Mouse (Mus musculus) lung, embryonic 14.5 days (tissue): ENCODE data around the gene Cysrt1. TPM values are rescaled to one million over a fixed set of nuclear protein-coding genes. Genes with fewer than 3 reads are reported as not detected.

Experiments used
- ATAC-seq: fragments of 200-750 bp; cut with Nextera tagmentation; 2 replicates; pipeline ENCODE4 v1.8.0; 2017; ENCODE audit warnings: mild to moderate bottlenecking, moderate TSS enrichment, moderate library complexity; ENCODE audit not compliant: insufficient read depth
- DNase-seq: peaks from one replicate; pipeline ENCODE4 v3.0.0-alpha.2; 2015
- H3K27ac ChIP-seq: fragments of 300-500 bp; sonication (generic); 2 replicates; pipeline ENCODE4 v1.5.1; 2014; ENCODE audit warnings: low read depth, mild to moderate bottlenecking, moderate library complexity
- H3K27me3 ChIP-seq: fragments of 300-500 bp; sonication (generic); 2 replicates; pipeline ENCODE4 v1.6.1; 2014; ENCODE audit warnings: low read length, control low read depth; ENCODE audit not compliant: insufficient read depth
- H3K36me3 ChIP-seq: fragments of 300-500 bp; sonication (generic); 2 replicates; pipeline ENCODE4 v1.6.1; 2014; ENCODE audit warnings: control low read depth; ENCODE audit not compliant: insufficient read depth
- H3K4me1 ChIP-seq: fragments of 300-500 bp; sonication (generic); 2 replicates; pipeline ENCODE4 v1.6.1; 2014; ENCODE audit warnings: antibody characterized with exemption, control low read depth; ENCODE audit not compliant: insufficient read depth
- H3K4me2 ChIP-seq: fragments of 300-500 bp; sonication (generic); 2 replicates; pipeline ENCODE4 v1.6.1; 2014; ENCODE audit warnings: mild to moderate bottlenecking
- H3K4me3 ChIP-seq: fragments of 300-500 bp; sonication (generic); 2 replicates; pipeline ENCODE4 v1.5.1; 2014; ENCODE audit warnings: low read depth, low read length
- H3K9ac ChIP-seq: fragments of 300-500 bp; sonication (generic); 2 replicates; pipeline ENCODE4 v1.6.1; 2014
- H3K9me3 ChIP-seq: fragments of 300-500 bp; sonication (generic); 2 replicates; pipeline ENCODE4 v1.6.1; 2016; ENCODE audit warnings: low read depth, low read length, control low read depth
- CTCF ChIP-seq: IDR thresholded peaks from 2 replicates; pipeline ENCODE4 v1.5.1; 2016; ENCODE audit warnings: antibody characterized with exemption, low read depth
- WGBS: fragments of 180-500 bp; shearing (Covaris S2); extraction: QIAGEN DNeasy Blood & Tissue Kit; methylation state at CpG from one replicate; pipeline ENCODE4 v1.1.7; 2014; 5-methylcytosine and 5-hydroxymethylcytosine counted together
- polyA plus RNA-seq: library from polyadenylated mRNA; unstranded; fragments of >200 nt; fragmentation: Nextera tagmentation; extraction: Ambion mirVana; gene quantifications from 2 replicates; pipeline ENCODE4 v1.2.1, GENCODE M21; 2014

The Cysrt1 gene
- polyA plus RNA-seq, 1 experiment from 2014 or later = not detected

- H3K27me3 ChIP-seq = peaks cover 23% of the 10 kb centered on the region
- WGBS = 1% methylated on average over 29 of the region's 29 CpGs
- peak overlapping the region; percentile 93 for H3K4me2 ChIP-seq
- ATAC-seq (peak; percentile 83), DNase-seq (peak; percentile 87)
- H3K9me3 ChIP-seq = no peaks in the 10 kb centered on the region
- H3K4me1 ChIP-seq = 0 out of 2 replicates have a peak, but pooled peaks cover 4% of the 10 kb centered on the region
- H3K9ac ChIP-seq = peak overlapping the region; percentile 48
- 0 out of 2 replicates have a peak overlapping the region, but pooled peaks have one; percentile 46 for H3K27ac ChIP-seq
- peak overlapping the region; percentile 49 for H3K4me3 ChIP-seq
- no peak for TF ChIP-seq CTCF
- peaks cover 5% of the 10 kb centered on the region; the same call in 1 of the 2 replicates for H3K36me3 ChIP-seq
Measured at GRCm38 (mm10) chr2:25240723-25241437, 1.4 kb downstream of the Cysrt1 start.

DNA sequence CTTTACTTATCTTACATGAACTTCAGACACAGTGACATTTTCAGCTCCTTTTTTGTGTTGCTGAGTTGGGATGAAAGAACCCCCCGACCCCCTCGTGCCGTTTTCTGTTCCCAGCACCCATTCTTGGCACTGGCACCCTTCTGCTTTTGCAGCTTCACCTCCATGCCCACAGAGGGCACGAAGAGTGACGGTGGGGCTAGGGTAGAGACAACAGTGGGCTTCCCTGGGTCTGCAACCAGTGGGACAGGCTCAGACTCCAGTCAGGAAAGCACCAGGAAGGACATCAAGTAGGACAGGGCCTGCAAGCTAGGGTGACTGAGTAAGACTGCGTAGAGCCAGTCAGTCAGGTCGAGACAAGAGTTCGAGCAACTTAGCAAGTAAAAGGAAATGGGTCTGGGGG, 1.9 kb downstream of the Cysrt1 start:
- H3K9ac ChIP-seq = peak overlapping the region; percentile 48
- WGBS = 50% methylated on average over 8 of the region's 8 CpGs
- no peak for TF ChIP-seq CTCF
- H3K27me3 ChIP-seq = peaks cover 23% of the 10 kb centered on the region
- H3K9me3 ChIP-seq = no peaks in the 10 kb centered on the region
- H3K27ac ChIP-seq = peak overlapping the region; percentile 46; the same call in 1 of the 2 replicates
- ATAC-seq = peak; percentile 19; the same call in 1 of the 2 replicates
- H3K4me1 ChIP-seq = 0 out of 2 replicates have a peak, but pooled peaks cover 4% of the 10 kb centered on the region
- peak overlapping the region; percentile 93 for H3K4me2 ChIP-seq
- no peaks in the 10 kb centered on the region for H3K36me3 ChIP-seq
- peak overlapping the region; percentile 49 for H3K4me3 ChIP-seq
- DNase-seq = no peak

- no peak overlapping the region for H3K4me3 ChIP-seq
- peaks cover 23% of the 10 kb centered on the region for H3K27me3 ChIP-seq
- ATAC-seq (no peak), DNase-seq (no peak)
- H3K9ac ChIP-seq = no peak overlapping the region
- H3K9me3 ChIP-seq = no peaks in the 10 kb centered on the region
- H3K36me3 ChIP-seq = no peaks in the 10 kb centered on the region
- WGBS = 81% methylated on average over 3 of the region's 3 CpGs
- H3K4me2 ChIP-seq = no peak overlapping the region
- TF ChIP-seq CTCF = no peak
- no peak overlapping the region for H3K27ac ChIP-seq
- H3K4me1 ChIP-seq = 0 out of 2 replicates have a peak, but pooled peaks cover 4% of the 10 kb centered on the region
Measured at GRCm38 (mm10) chr2:25239766-25240165, 2.5 kb downstream of the Cysrt1 start.

- no peak overlapping the region for H3K4me3 ChIP-seq
- no peak overlapping the region for H3K27ac ChIP-seq
- no peak for TF ChIP-seq CTCF
- no peaks in the 10 kb centered on the region for H3K9me3 ChIP-seq
- H3K4me1 ChIP-seq = 0 out of 2 replicates have a peak, but pooled peaks cover 4% of the 10 kb centered on the region
- H3K4me2 ChIP-seq = no peak overlapping the region
- no peaks in the 10 kb centered on the region for H3K36me3 ChIP-seq
- no peak for DNase-seq
- no peak overlapping the region for H3K9ac ChIP-seq
- H3K27me3 ChIP-seq = peaks cover 20% of the 10 kb centered on the region
- no peak for ATAC-seq
Measured at GRCm38 (mm10) chr2:25238106-25238505, 4.1 kb downstream of the Cysrt1 start.

DNA sequence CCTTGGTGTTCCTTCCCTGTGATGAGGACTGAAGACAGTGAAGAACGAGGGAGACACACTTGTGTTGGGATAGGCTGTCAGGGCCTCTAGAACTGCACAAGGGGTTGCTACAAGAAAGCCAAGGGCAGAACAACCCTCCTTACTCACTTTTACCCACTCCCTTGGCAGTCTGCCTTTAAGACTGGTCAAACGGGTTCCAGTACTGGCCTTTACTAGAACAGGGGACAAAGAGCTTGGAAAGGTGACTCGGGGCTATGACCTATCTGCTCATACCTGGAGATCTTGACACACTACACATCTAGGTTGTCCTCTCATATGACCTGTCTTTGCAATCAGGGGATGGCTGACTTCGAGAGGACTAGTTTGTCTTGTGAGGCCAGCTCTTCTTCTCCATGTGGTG, 4.7 kb downstream of the Cysrt1 start:
- Histone ChIP-seq H3K9me3 (no peaks in the 10 kb centered on the region), H3K4me2 (no peak overlapping the region), H3K9ac (no peak overlapping the region), H3K36me3 (no peaks in the 10 kb centered on the region), H3K27ac (no peak overlapping the region), H3K27me3 (peaks cover 15% of the 10 kb centered on the region), H3K4me3 (no peak overlapping the region), H3K4me1 (0 out of 2 replicates have a peak, but pooled peaks cover 4% of the 10 kb centered on the region)
- DNase-seq = no peak
- TF ChIP-seq CTCF = no peak
- WGBS = 46% methylated on average over 4 of the region's 4 CpGs
- no peak for ATAC-seq

DNA sequence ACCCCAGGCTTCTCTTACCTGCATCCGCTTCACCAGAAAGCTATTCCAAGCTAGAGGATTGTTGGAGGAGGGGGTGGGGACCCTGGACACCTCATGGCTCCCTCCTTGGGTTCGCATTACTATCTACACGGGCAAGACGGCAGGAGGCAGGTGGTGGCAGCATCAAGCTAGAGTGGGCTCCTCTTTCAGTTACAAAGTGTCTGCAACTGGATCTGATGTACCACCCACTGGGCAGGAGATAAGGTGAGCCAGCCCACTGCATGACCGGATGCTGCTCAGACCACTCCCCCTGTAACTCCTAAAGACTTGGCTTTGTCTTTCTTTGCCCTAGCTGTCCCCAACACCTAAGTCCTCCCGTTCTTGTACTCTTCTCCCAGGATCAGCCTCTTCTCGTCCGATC, 5.6 kb downstream of the Cysrt1 start, which contains the start of gene Rnf224:
Gene Rnf224, minus strand, starts transcription at position 174 of the 400 bp plus-strand sequence.
- Histone ChIP-seq H3K27me3 (peaks cover 7% of the 10 kb centered on the region; the same call in 1 of the 2 replicates), H3K9ac (no peak within 1 kb of the TSS), H3K9me3 (no peaks in the 10 kb centered on the region), H3K27ac (no peak within 1 kb of the TSS), H3K4me2 (no peak within 1 kb of the TSS), H3K4me3 (no peak within 1 kb of the TSS), H3K36me3 (no peaks in the 10 kb centered on the region), H3K4me1 (0 out of 2 replicates have a peak, but pooled peaks cover 4% of the 10 kb centered on the region)
- WGBS = 19% methylated on average over 8 of the region's 8 CpGs
- no peak for DNase-seq
- no peak for TF ChIP-seq CTCF
- ATAC-seq = no peak

GRCm38 (mm10) chr2:25234551-25235220, 7.6 kb downstream of the Cysrt1 start:
- Histone ChIP-seq H3K4me3 (no peak overlapping the region), H3K36me3 (no peaks in the 10 kb centered on the region), H3K9ac (no peak overlapping the region), H3K27ac (no peak overlapping the region), H3K27me3 (0 out of 2 replicates have a peak, but pooled peaks cover 2% of the 10 kb centered on the region), H3K9me3 (no peaks in the 10 kb centered on the region), H3K4me1 (no peaks in the 10 kb centered on the region), H3K4me2 (no peak overlapping the region)
- ATAC-seq = no peak
- no peak for TF ChIP-seq CTCF
- DNase-seq = no peak
- 46% methylated on average over 5 of the region's 5 CpGs for WGBS
